Mouse (Mus musculus): ENCODE results near the gene Slc18b1.
"Not testable (repeated sequence)": the region's sequence is repeated elsewhere in the genome, so short reads cannot be mapped to it uniquely, and the experiment has no call there.

Slc18b1 gene

DNA sequence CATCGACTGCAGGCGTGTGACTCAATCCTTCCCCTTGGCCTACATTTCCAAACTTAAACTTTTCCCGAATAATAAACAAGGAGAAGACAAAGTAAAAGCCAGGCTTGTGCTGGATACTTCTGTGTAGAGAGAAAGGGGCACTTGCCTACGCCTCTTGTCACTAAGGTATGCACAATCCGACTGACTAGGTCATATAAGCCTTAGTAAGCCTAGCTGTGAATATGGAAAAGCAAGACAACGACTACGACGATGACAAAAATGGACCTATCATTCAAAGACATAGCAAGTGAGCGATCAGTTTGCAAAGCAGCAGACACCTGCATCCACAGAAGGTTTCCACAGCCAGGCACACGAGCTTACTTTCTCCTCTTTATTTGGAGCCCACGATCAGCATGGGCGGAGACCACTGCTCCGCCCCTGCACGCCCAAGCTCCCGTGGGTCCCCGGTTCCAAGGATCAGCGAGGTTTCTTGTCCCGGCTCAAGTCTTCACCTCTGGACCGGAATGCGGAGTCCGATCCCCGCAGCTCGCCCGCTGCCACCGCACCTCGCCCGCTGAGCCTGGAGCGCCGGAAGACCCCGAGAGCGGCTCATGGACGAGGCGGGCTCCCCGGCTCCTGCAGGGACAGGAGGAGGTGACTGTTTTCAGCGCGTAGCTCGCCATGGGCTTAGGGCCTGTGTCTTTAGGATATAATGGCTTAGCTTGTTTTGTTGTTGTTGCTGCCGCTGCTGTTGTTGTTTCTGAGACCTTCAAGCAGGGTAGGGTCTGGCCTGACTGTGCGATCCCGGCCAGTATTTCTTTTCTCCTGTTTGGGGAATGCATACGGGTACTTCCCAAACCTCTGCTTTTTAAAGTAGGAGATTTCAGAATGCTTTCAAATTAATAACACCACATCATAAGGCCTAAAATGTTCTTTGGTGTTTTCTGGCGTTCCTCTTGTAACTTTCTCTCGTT is at the start of gene Slc18b1:
Slc18b1 (plus strand) TSS at position 436 of the 953 bp plus-strand sequence.
- peak; percentile 12 for DNase-seq

DNA sequence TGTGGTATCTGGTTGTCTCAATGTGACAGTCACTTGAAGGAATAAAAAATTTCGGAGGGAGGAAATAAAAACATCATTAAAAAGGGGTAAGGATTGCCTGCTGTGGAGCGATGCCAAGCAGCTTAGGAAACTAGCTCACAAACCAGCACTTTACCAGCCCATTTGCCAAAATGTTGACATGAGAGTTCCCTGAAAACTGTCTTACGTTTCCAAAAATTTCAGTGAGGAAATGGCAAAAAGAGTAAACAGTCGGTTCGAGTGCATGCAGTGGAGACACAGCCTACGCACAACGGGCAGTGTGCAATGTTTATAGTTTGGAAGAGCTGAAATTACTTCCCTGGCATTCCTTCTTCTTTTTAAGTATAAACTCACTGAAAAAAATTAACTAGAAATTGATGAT is 42.6 kb upstream of the Slc18b1 start:
- DNase-seq, result no peak

DNA sequence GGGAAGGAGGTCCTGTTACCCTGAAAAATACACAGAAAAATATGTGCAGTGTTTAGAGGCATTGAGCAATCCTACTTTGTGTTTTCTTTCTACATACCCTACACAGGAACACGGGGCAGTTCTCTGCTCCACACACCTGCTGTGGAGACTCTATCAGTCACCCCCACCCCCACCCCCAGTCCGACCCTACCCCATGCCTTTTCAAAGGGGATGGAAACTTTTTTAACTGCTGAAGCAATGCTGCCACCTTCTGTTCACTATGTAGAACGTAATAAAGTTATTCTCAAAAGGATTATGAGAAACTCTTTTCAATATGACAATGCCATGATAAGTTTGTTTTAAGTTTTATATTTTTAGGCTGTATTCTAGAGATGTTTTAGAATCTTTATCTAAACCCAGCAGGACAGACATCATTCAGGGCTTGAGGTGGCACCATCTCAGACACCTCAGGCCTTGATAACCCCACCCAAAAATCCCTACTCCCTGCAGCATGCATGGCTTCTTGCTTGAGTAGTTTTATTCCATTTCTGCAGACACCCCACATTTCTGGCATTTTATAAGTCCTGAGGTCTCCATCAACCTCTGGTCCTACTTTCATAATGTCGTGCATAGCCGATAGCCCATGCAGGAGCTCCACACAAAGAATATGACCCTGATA is 19.4 kb upstream of the Slc18b1 start:
- no peak for DNase-seq

DNA sequence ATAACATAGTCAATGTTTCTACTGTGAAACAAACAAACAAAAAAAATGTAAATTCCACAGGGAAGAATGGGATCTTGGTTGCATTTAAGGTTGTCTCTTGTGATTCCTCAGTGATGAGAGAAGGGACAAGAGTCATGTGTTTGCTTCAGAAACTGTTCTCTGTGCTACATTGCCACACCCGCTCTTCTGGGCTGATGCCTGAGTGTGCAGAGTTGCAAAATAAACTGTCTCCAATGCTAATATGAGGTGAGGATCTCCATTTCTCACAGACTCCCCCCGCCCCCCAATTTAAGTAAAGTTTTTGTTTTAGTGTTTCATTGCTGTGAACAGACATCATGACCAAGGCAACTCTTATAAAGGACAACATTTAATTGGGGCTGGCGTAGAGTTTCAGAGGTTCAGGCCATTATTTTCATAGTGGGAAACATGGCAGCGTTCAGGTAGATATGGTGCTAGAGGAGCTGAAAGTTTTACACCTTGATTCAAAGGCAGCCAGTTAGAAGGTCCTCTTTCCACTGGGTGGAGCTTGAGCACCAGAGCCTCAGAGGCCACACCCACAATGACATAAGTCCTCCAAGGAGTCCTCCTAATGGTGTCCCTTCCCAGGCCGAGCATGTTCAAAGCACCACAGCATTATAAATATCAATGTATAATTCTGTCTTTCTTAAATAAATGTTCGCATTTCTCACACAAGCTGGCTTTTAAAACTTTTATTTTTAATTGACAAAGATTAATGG is 16.1 kb upstream of the Slc18b1 start:
- DNase-seq, result no peak

DNA sequence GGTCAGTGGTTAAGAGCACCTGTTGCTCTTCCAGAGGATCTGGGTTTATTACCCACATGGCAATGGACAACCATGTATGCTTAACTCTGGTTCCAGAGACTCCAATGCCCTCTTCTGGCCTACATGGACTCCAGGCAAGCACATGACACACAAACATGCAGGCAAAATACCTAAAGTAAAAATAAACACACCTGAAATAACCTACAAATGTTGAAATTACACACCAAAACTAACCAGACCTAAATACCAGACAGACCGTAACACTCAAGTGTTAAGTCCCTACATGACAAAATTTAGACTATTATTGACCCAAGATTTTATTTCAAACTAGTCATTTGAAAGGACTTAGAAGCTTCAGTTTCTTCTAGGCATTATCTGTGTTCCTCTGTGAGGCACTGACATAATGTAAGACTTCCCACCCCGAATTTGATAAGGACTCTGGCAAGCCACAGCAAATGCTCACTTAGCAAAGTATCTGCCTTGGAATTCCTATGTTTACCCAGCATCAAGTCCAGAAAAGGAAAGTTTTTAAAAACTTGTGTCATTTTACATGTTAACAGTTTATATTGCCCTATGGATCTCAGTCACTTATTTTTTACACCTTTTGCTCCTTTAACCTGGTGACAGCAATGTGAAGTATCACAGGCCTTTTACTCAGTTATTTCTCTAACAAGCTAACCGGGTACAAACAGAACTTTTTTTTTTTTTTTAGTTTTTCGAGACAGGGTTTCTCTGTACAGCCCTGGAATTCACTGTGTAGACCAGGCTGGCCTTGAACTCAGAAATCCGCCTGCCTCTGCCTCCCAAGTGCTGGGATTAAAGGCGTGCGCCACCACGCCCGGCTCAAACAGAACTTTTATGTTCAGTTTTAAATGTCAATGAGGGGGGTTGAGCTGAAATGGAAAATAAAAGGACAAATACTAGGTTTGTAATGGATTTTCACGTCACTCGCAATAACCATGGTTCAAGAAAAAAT is 14.7 kb upstream of the Slc18b1 start:
- DNase-seq, result no peak

DNA sequence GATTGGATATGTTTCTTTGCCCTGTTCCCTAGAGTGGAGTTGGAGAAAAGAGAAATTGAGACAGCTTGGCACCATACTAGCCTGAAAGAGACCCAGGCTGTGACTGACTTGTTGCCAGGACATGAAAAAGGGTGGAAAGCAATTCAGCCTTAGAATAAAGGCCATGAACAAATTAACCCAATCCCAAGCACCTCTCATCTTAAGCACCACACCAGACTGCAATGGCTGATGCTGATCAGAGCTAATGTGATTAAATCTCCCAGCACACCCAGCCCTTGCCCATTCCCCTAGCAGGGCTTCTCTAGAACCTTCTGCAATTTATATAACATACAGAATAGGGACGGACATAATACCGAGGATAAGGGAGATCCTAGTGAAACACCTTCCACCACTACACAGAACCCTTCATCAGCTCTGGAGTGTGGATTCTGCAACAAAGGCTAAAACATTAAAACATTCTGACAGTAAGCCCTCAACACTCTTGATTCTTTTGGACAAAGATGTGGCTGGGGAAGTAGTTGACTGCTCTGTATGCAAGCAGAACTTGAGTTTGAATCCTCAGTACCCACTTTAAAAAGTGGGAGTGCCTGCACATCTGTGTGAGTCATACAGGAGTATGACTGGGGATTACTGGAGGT is 13.8 kb upstream of the Slc18b1 start:
- DNase-seq, result no peak

DNA sequence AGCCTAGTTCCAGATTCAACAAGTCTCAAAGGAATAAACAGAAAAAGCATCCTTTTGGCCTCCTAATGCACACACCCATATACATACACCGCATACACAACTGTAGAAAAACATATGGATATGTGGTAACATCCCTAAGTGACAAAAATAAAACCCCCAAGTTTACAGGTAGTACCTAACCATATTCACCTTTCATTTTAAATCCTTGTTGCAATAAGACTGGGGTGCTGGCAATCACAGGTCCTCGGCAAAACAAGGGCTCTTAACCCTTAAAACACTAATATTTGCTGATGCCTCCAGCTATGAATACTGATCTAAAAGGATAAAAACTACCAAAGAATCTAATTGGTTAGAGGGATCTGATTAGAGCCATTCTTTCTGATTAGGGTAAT is 13.3 kb upstream of the Slc18b1 start:
- no peak for DNase-seq

DNA sequence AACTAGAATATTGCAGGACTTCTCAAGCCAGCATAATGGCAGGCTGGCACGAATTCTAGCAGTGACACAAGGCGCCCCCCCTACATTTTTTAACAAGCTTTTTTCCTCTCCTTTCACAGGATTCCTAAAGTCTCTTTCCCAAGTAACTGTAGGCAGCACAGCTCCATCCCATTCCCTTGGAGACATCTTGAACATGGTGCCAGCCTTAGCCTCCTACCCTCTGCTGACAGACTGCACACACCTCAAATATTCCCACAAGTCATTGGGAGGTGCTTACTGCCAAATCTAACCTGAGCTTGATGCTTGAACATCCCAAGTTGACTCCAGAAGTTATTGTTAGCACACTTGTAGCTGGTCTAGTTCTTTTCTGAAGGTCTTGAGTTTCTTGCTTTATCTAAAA is 12.7 kb upstream of the Slc18b1 start:
- DNase-seq, result no peak

DNA sequence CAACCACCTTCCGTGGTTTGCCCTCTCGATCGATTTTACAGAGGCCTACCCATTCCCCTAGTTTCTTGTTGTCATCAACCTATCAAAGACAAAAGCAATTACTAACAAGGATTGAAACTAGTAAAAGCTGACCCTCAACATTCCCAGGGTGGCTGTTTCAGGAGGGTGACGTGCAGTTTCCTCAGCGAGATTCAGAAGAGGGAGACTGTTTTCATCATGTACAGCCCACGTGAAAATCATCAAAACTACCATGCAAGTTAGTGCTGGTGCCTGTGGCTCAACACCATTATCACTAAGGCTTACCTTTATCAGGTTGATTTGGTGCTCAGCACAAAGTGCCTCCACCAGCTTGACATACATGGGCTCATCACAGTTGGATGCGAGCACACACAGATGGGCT is 11.2 kb upstream of the Slc18b1 start:
- DNase-seq, result not testable (repeated sequence)

DNA sequence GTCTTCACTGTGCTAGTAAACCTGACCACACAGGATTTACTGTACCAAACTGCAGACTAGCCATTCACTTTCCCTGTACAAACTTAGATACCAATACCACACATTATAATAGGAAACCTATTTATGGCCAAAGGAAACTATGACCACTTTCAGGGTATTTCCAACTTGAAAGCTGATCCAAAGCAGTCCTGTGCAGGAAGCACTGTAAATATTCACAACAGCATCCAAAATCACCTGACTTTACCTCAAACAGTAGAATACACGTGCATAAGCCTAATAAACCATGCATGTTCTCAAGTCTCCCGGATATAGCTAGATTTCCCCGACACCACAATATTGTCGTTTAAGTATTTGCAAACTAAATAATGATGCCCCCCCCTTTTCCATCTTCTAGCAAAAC is 10.7 kb upstream of the Slc18b1 start:
- no peak for DNase-seq

DNA sequence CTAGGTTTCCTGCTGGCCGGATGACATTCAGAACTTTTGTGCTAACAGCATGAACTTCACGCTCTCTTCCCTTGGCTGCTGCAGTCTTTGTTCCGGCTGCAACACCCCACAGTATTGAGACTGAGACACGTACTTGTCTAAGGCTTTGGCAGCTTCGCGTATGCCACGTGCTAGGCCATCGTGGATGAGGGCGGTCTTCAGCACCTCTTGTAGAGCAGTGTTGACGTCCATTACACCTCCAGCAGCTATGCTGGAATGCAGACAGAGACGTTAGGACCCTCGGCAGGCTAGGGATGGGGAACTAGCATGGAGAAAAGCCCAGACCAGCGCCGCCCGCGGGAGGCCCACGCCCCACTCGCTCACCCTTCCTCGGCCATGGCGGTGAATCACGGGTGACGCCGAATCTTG is 10.2 kb upstream of the Slc18b1 start:
- DNase-seq, result not testable (repeated sequence)

DNA sequence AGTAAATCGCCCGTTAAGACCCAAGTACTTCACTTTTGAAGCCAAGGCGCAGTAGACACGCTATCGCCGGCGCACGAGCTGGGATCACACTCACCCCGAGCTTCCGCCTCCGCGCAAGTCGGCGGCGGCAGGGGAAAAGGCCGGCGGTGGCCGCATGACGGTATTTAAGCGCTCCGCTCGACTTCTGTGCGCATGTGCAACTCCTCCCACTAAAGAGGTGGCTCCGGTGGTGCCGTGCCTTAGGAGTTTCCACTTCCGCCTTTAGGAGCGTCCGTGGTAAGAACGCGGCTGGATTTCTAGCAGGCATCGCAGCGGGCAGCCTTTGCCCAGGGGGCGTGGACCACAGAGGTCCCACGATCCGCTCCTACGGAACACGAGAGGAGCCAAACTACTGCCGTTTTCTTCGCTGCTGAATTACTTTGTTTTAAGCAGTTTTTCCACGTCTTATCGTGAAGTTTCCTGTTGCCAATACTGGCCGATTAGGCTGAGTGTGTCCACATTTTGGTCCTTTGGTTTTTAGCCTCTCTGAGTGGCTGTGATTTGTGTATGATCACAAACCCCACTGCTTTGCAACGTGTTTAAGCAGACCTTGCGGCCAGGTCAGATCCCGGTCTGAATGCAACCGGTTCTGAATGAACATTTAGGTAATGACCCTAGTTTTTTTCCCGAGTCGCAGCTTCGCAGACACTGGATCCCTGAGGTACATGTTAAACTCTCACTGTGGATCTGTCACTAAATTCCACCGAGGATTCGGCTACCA is 9.5 kb upstream of the Slc18b1 start, which contains the start of gene Rps12:
Rps12 (minus strand) TSS at position 214 of the 760 bp plus-strand sequence.
- DNase-seq, result peak; percentile 99

DNA sequence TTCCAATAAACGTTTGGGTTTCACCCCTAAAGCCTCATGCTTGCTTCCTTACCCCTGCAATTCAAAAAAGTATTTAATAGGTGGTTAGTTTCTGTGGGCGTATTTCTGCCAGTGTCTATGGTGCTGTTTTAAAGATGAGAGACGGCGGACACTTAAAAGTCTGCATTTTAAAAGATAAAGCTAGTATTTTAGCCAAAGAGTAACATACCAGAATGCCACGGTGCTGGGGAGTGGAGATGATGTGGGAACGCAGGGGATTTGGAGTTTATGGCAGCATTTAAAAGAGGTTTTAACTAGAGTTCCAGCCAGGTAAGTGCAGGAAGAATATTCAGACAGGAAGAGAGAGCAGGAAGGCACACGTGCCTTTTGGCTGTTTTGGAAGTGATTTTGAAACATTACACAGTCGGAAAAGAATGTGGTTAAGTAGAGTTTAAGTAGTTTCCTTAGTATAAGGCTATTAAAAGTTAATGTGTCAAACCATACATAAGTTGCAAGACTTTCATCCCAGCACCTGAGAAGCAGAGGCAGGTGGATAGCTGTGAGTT is 8.7 kb upstream of the Slc18b1 start:
- DNase-seq, result peak; percentile 3

DNA sequence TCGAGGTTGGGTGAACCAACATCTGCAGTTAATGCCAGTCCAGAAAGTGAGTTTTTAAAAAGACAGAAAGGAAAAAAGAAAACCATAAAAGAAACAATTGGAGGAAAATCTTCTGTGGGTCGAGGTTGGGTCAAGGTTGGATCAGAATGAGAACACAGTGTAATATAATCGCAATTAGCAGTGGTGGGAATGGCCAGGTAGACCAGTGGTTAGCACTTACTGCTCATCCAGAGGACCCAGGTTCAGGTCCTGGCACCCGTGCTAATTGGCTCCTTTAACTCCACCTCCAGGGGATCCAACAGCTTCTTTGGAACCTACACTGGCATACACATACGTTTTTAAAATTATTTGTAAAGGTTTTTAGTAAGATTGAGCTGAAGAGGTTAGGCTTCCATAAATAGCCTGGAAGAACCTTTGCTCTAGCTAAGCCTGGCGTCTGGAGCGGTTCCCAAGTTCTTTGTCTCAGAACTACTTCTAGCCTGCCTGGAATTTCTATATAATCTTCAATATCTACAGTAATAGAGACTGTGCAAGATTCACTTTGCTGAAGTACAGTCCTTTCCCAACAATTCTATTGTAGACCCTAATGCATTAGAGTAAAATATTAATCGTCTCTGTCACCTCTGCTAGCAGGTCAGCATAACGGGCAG is 790 bp upstream of the Slc18b1 start:
- DNase-seq, result no peak

DNA sequence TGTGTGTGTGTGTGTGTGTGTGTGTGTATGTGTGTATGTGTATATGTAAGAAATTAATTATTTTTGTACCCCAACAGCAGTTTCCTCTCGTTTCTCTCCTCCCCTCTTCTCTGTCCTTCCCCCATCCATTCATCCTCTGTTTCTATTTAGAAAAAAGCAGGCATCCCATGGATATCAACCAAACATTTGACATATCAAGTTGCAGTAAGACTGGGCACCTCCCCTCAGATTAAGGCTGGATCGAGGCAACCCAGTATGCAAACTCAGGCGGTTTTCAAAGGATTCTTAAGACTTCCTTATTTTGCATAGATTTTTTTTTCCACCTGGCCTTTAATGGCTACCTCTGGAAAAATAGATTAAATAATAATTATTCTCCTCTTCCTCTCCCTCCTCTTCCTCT is 820 bp downstream of the Slc18b1 start:
- DNase-seq, result no peak

DNA sequence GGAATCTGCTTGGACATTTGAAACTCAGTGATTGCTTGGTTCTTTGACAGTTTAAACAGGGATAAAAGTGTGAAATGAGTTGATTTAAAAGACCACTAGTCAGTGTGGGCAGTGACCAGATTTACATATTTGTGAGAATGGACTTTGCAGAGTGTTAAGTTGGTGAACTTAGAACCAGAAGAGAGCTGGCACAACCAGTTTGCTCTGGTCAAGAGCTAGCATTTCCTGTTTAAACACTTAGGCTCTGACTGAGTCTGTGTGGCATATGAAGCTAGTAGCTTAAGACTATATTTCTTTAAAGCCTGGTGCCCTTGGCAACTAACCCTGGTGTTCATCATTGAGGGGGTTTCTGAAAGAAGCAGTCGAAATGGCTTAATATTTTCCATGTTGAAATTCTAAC is 1.4 kb downstream of the Slc18b1 start:
- no peak for DNase-seq

DNA sequence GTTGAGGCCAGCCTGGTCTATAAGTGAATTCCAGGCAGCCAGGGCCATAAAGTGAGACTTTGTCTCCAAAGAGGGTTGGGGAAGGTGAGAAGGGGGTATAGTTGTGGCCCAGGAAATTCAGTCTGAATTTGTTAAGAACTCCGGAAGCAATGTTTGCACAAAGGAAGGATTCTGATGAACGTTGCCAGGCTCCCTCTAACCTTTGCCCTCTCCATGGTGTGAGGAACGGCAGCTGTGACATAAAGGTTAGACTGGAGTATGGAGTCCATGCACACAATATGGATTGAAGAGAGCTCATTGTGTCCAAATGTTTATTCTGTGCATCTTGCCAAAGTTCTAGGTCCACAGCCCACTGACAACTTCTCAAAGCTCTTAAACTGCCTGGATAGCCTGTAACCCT is 3.1 kb downstream of the Slc18b1 start:
- no peak for DNase-seq

DNA sequence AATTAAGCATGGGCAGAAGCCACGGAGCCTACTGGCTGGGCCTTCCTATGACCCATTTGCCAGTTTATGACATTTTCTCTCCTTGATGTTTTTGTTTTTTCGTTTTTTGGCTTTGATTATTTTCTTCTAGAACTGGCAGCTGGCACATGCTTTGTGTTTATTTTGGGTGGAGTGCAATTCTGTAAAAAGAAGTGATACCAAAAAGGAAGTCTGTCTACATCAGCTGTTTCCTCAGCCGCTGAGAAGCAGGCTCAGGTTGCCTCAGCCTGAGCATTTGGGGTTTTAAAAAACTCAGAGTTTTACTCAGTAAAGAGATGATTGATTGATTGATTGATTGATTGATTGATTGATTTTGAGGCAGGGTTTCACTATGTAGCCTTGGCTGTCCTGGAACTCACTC is 6.1 kb downstream of the Slc18b1 start:
- no peak for DNase-seq

DNA sequence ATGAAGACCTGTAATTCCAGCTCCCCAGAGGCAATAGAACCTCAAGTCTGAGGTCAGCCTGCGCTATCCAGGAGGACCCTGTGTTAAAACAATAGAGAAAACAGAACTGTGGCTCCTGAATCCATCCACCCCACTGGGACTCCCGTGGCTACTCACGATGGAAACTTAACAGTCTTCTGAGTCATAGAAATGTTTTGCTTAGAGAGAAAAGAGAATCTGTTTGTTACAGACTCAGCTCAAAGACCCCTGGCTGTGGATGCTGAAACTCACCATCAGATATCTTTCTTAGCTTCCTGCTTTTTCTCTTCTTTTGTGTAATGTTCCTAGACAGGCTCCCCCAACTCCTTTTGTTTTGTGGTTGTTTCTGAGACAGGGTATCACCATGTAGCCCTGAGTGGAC is 7.9 kb downstream of the Slc18b1 start:
- DNase-seq, result no peak

DNA sequence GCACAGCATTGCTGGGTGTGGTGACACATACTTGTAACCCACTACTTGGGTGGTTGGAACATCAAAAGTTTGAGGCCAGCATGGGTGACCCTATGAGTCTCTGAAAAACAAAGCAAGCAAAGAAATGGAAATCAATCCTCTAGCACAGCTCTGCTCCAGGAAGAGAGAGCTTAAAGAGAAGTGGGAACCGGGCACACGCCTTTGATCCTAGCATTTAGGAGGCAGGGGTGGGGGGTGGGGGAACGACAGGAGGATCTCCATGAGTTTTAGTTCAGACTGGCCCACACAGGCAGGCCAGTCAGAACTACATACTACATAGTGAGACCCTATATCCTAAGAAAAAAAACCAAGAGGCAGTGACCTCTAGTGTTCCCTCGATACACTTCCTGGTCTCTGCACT is 9.4 kb downstream of the Slc18b1 start:
- DNase-seq, result no peak

Measured in thymus, postnatal 25 days (tissue).